Mouse (Mus musculus): ENCODE measurements around the gene Ralgapa1.

GRCm38 (mm10) chr12:55565206-55565605, 255.8 kb downstream of the Ralgapa1 start, which contains the start of gene Aldoart2:
- TF ChIP-seq CTCF (IDR thresholded peaks at IDR 0.05; ENCODE audit: insufficient read depth, low read depth, low read length) (no peak), POLR2A (IDR thresholded peaks at IDR 0.05; ENCODE audit: insufficient read depth, low read depth, low read length) (no peak)

Measured in olfactory bulb, adult 2 months (tissue).